Mouse (Mus musculus) G1E (cell line): ENCODE data around the gene Slc22a13. TPM values are rescaled to one million over a fixed set of nuclear protein-coding genes. Genes with fewer than 3 reads are reported as not detected.

ENCODE experiments used
- ATAC-seq: 2 replicates; pipeline ENCODE4 v1.8.0; 2016; ENCODE audit warnings: mild to moderate bottlenecking; ENCODE audit not compliant: insufficient number of reproducible peaks, poor library complexity, low FRiP score, severe bottlenecking; ENCODE audit errors: extremely low read depth
- DNase-seq: peaks from one replicate; pipeline ENCODE4 v3.0.0; 2012; ENCODE audit warnings: low spot score
- H3K27me3 ChIP-seq: 2 replicates; pipeline ENCODE4 v1.6.1; 2012; ENCODE audit warnings: mild to moderate bottlenecking, low read length, inconsistent platforms; ENCODE audit not compliant: insufficient read depth
- H3K36me3 ChIP-seq: replicated peaks from 2 replicates; pipeline ENCODE3; 2012; ENCODE audit warnings: mild to moderate bottlenecking, inconsistent platforms
- H3K4me1 ChIP-seq: 2 replicates; pipeline ENCODE4 v1.6.1; 2012; ENCODE audit warnings: low read depth, low read length, inconsistent platforms, mixed read lengths; ENCODE audit not compliant: insufficient read depth
- H3K4me3 ChIP-seq: 2 replicates; pipeline ENCODE4 v1.5.1; 2012; ENCODE audit warnings: low read depth, mild to moderate bottlenecking, inconsistent platforms, low read length, moderate library complexity, mixed read lengths
- H3K9me3 ChIP-seq: replicated peaks from 2 replicates; pipeline ENCODE4 v1.6.1; 2012; ENCODE audit warnings: inconsistent platforms
- CTCF ChIP-seq: IDR thresholded peaks from 2 replicates; pipeline ENCODE4 v1.5.1; 2012; ENCODE audit warnings: low read depth, low read length, inconsistent platforms, mixed read lengths
- GATA1 ChIP-seq: IDR thresholded peaks from 2 replicates; pipeline ENCODE4 v1.6.1; 2012; ENCODE audit warnings: borderline replicate concordance, low read length, inconsistent platforms, mixed read lengths
- GATA2 ChIP-seq: IDR thresholded peaks from 2 replicates; pipeline ENCODE4 v1.6.1; 2012; ENCODE audit warnings: low read depth, low read length, inconsistent platforms, borderline replicate concordance
- POLR2AphosphoS5 ChIP-seq: IDR thresholded peaks from 2 replicates; pipeline ENCODE4 v1.6.1; 2012; ENCODE audit warnings: low read depth, low read length, inconsistent platforms; ENCODE audit not compliant: insufficient replicate concordance
- TAL1 ChIP-seq: conservative IDR thresholded peaks from 2 replicates; pipeline ENCODE4 v1.6.1; 2012; ENCODE audit warnings: low read depth, low read length, inconsistent platforms, mixed read lengths
- polyA plus RNA-seq: library from polyadenylated mRNA; stranded (reverse); fragments of >175 nt; gene quantifications from 2 replicates; pipeline ENCODE4 v1.2.3, GENCODE M21; 2012
- total RNA-seq, 2 experiments: library from RNA; stranded (forward) in 1 of 2; stranded (reverse) in 1 of 2; fragments of 200-1000 nt in 1 of 2; fragments of >200 nt in 1 of 2; fragmentation: Nextera tagmentation in 1 of 2; gene quantifications; 2 replicates each; pipeline ENCODE4 v1.2.3; 2014 to 2017

Gene Slc22a13
- total and polyA plus RNA-seq, 3 experiments: not detected

DNA sequence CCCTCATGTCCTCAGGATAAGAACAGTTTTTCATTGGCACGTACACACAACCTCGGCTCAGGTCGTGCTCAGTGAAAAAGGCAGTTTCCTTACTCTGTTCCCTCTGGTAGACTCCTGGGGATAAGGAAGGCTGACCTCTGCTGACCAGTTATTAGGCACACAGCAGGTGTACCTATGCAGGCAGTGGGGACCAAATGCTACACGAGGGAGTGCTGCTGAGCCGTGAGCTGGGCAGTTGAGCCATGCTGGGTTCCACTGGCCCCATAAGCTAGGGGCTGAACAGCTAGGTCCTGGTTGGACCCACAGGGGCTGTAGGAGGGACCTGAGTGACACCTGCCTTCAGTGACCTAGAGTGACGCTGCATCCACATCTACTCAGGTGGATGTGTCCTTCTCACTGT lies 63.3 kb downstream of the Slc22a13 start:
- Histone ChIP-seq H3K36me3 (no peaks in the 10 kb centered on the region), H3K9me3 (peaks cover 90% of the 10 kb centered on the region), H3K27me3 (peaks cover 4% of the 10 kb centered on the region; the same call in 1 of the 2 replicates), H3K4me1 (no peaks in the 10 kb centered on the region), H3K4me3 (no peak overlapping the region)
- ATAC-seq (no peak), DNase-seq (no peak)
- TF ChIP-seq TAL1: no peak
- TF ChIP-seq CTCF: no peak
- TF ChIP-seq POLR2AphosphoS5: no peak
- TF ChIP-seq GATA2: no peak
- no peak for TF ChIP-seq GATA1

DNA sequence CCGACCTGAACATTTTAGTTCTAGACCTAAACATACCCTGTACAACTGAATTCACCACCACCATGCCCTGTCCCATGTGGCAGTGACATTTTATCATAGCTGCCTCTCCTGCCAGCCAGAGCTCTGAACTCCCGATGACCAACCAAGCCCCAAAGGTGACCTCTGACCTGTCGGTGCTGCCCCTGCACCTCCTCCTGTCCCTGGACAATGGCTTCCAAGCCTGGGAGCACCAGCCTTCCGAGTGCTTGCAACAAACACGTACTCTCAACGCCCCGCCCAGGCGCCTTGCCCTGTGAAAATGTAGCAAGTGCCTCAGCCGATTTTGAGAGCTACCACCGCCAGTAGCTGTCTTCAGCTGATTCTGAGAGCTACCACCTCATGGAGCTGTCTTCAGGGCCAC lies 63.8 kb downstream of the Slc22a13 start:
- TF ChIP-seq GATA2 (no peak), TAL1 (no peak), GATA1 (no peak), CTCF (no peak), POLR2AphosphoS5 (no peak)
- Histone ChIP-seq H3K4me1 (no peaks in the 10 kb centered on the region), H3K27me3 (peaks cover 4% of the 10 kb centered on the region; the same call in 1 of the 2 replicates), H3K4me3 (no peak overlapping the region), H3K36me3 (no peaks in the 10 kb centered on the region), H3K9me3 (peaks cover 90% of the 10 kb centered on the region)
- DNase-seq: no peak
- no peak for ATAC-seq

GRCm38 (mm10) chr9:119144696-119145095 lies 64.2 kb downstream of the Slc22a13 start:
- DNase-seq (no peak), ATAC-seq (no peak)
- H3K4me1 ChIP-seq: no peaks in the 10 kb centered on the region
- H3K4me3 ChIP-seq: no peak overlapping the region
- no peaks in the 10 kb centered on the region for H3K36me3 ChIP-seq
- H3K9me3 ChIP-seq: peaks cover 90% of the 10 kb centered on the region
- no peak for TF ChIP-seq GATA1
- no peak for TF ChIP-seq GATA2
- no peak for TF ChIP-seq TAL1
- no peak for TF ChIP-seq POLR2AphosphoS5
- no peak for TF ChIP-seq CTCF
- H3K27me3 ChIP-seq: peaks cover 4% of the 10 kb centered on the region; the same call in 1 of the 2 replicates

- H3K4me3 ChIP-seq: no peak overlapping the region
- H3K4me1 ChIP-seq: no peaks in the 10 kb centered on the region
- no peaks in the 10 kb centered on the region for H3K36me3 ChIP-seq
- DNase-seq (no peak), ATAC-seq (no peak)
- TF ChIP-seq GATA1: no peak
- no peak for TF ChIP-seq POLR2AphosphoS5
- TF ChIP-seq TAL1: no peak
- no peak for TF ChIP-seq GATA2
- TF ChIP-seq CTCF: no peak
- H3K27me3 ChIP-seq: peaks cover 4% of the 10 kb centered on the region; the same call in 1 of the 2 replicates
- H3K9me3 ChIP-seq: peaks cover 99% of the 10 kb centered on the region
Measured at GRCm38 (mm10) chr9:119143372-119143771, 65.5 kb downstream of the Slc22a13 start.

Other genes with a start within 250 kb of the Slc22a13 start
- not detected in 2 replicates for gene Vill, start 156.3 kb downstream of the Slc22a13 start, total RNA-seq (2014; fragmentation: Nextera tagmentation)
- gene Vill, start 156.3 kb downstream of the Slc22a13 start, total RNA-seq (2017): not detected in 2 replicates
- gene Vill, start 156.3 kb downstream of the Slc22a13 start, polyA plus RNA-seq: not detected in 2 replicates
- not detected in 2 replicates for gene Plcd1, start 115.6 kb downstream of the Slc22a13 start, total RNA-seq (2014; fragmentation: Nextera tagmentation)
- not detected in 2 replicates for gene Plcd1, start 115.6 kb downstream of the Slc22a13 start, total RNA-seq (2017)
- gene Plcd1, start 115.6 kb downstream of the Slc22a13 start, polyA plus RNA-seq: not detected in 2 replicates
- gene Dlec1, start 106.6 kb downstream of the Slc22a13 start, total RNA-seq (2014; fragmentation: Nextera tagmentation): not detected in 2 replicates
- gene Dlec1, start 106.6 kb downstream of the Slc22a13 start, total RNA-seq (2017): not detected in 2 replicates
- gene Dlec1, start 106.6 kb downstream of the Slc22a13 start, polyA plus RNA-seq: not detected in 2 replicates
- gene Acaa1b, start 52.0 kb downstream of the Slc22a13 start, total RNA-seq (2014; fragmentation: Nextera tagmentation): not detected in 2 replicates
- 0.06 TPM in 1 of 2 replicates, not detected in the other for gene Acaa1b, start 52.0 kb downstream of the Slc22a13 start, total RNA-seq (2017)
- not detected in 2 replicates for gene Acaa1b, start 52.0 kb downstream of the Slc22a13 start, polyA plus RNA-seq
- gene Gm47289, start 49.9 kb downstream of the Slc22a13 start, total RNA-seq (2014; fragmentation: Nextera tagmentation): not detected in 2 replicates
- 0.11 TPM in 1 of 2 replicates, not detected in the other for gene Gm47289, start 49.9 kb downstream of the Slc22a13 start, total RNA-seq (2017)
- gene Gm47289, start 49.9 kb downstream of the Slc22a13 start, polyA plus RNA-seq: not detected in 2 replicates
- gene Oxsr1, start 113.3 kb upstream of the Slc22a13 start, total RNA-seq (2014; fragmentation: Nextera tagmentation): 35.4 and 59.7 TPM in 2 replicates
- gene Oxsr1, start 113.3 kb upstream of the Slc22a13 start, total RNA-seq (2017): 53.5 and 56.3 TPM in 2 replicates
- gene Oxsr1, start 113.3 kb upstream of the Slc22a13 start, polyA plus RNA-seq: 14.7 and 18.2 TPM in 2 replicates
- 14.2 and 18.1 TPM in 2 replicates for gene Acaa1a, start 130.6 kb upstream of the Slc22a13 start, total RNA-seq (2014; fragmentation: Nextera tagmentation)
- gene Acaa1a, start 130.6 kb upstream of the Slc22a13 start, total RNA-seq (2017): 30.7 and 31.9 TPM in 2 replicates
- gene Acaa1a, start 130.6 kb upstream of the Slc22a13 start, polyA plus RNA-seq: 53.4 and 71.2 TPM in 2 replicates
- gene Myd88, start 132.3 kb upstream of the Slc22a13 start, total RNA-seq (2014; fragmentation: Nextera tagmentation): 24.4 and 31.3 TPM in 2 replicates
- 26.0 and 27.0 TPM in 2 replicates for gene Myd88, start 132.3 kb upstream of the Slc22a13 start, total RNA-seq (2017)
- 8.9 and 12.3 TPM in 2 replicates for gene Myd88, start 132.3 kb upstream of the Slc22a13 start, polyA plus RNA-seq
- gene Xylb, start 148.3 kb upstream of the Slc22a13 start, total RNA-seq (2014; fragmentation: Nextera tagmentation): 20.0 and 23.7 TPM in 2 replicates
- gene Xylb, start 148.3 kb upstream of the Slc22a13 start, total RNA-seq (2017): 9.9 and 10.3 TPM in 2 replicates
- gene Xylb, start 148.3 kb upstream of the Slc22a13 start, polyA plus RNA-seq: 7.7 and 8.1 TPM in 2 replicates
- gene Slc22a14, start 156.5 kb upstream of the Slc22a13 start, total RNA-seq (2014; fragmentation: Nextera tagmentation): not detected in 2 replicates
- not detected in 2 replicates for gene Slc22a14, start 156.5 kb upstream of the Slc22a13 start, total RNA-seq (2017)
- gene Slc22a14, start 156.5 kb upstream of the Slc22a13 start, polyA plus RNA-seq: not detected in 2 replicates
- 3.3 and 3.5 TPM in 2 replicates for gene Acvr2b, start 193.0 kb upstream of the Slc22a13 start, total RNA-seq (2014; fragmentation: Nextera tagmentation)
- 2.7 and 3.2 TPM in 2 replicates for gene Acvr2b, start 193.0 kb upstream of the Slc22a13 start, total RNA-seq (2017)
- gene Acvr2b, start 193.0 kb upstream of the Slc22a13 start, polyA plus RNA-seq: 5.0 and 5.1 TPM in 2 replicates
- gene Exog, start 235.8 kb upstream of the Slc22a13 start, total RNA-seq (2014; fragmentation: Nextera tagmentation): 13.0 and 15.0 TPM in 2 replicates
- 4.9 and 5.9 TPM in 2 replicates for gene Exog, start 235.8 kb upstream of the Slc22a13 start, total RNA-seq (2017)
- gene Exog, start 235.8 kb upstream of the Slc22a13 start, polyA plus RNA-seq: 1.7 and 2.8 TPM in 2 replicates